Mouse (Mus musculus) MEL (cell line): ENCODE measurements at regions not wholly inside any gene's neighbourhood (a gene's known extent, or its start where the extent isn't known, plus 50 kb on each side); places are given as distances from the start of the nearest gene placed in this dataset.

Experiments
- DNase-seq: peaks from one replicate; pipeline ENCODE4 v3.0.0; 2011; ENCODE audit warnings: low read depth, low spot score
- H3K27ac ChIP-seq: 2 replicates; pipeline ENCODE4 v1.5.1; 2012; ENCODE audit warnings: low read depth, mild to moderate bottlenecking, control low read depth, low read length, moderate library complexity; ENCODE audit not compliant: control insufficient read depth
- H3K27me3 ChIP-seq, 2 experiments: fragments of 150-350 bp in 1 of 2; sonication (generic) in 1 of 2; 2 replicates each; pipeline ENCODE4 v1.6.1; 2012; ENCODE audit warnings: low read length in 2 of 2, mild to moderate bottlenecking in 2 of 2, improper control_type of control experiment in 1 of 2, moderate library complexity in 1 of 2; ENCODE audit not compliant: insufficient read depth in 2 of 2, control insufficient read depth in 1 of 2
- H3K36me3 ChIP-seq, 2 experiments: 2 replicates each; pipeline ENCODE4 v1.6.1; 2012 to 2014; ENCODE audit warnings: low read length in 2 of 2, improper control_type of control experiment in 1 of 2, inconsistent platforms in 1 of 2, mild to moderate bottlenecking in 1 of 2; ENCODE audit not compliant: insufficient read depth in 2 of 2, control insufficient read depth in 1 of 2
- H3K4me1 ChIP-seq, 2 experiments: fragments of 150-350 bp in 1 of 2; sonication (generic) in 1 of 2; 2 replicates each; pipeline ENCODE4 v1.6.1; 2012; ENCODE audit warnings: low read length in 2 of 2, improper control_type of control experiment in 1 of 2, mild to moderate bottlenecking in 1 of 2; ENCODE audit not compliant: insufficient read depth in 2 of 2, control insufficient read depth in 1 of 2
- H3K4me3 ChIP-seq, 2 experiments: fragments of 150-350 bp in 1 of 2; sonication (generic) in 1 of 2; 2 replicates each; pipeline ENCODE4 v1.5.1; 2012; ENCODE audit warnings: low read depth in 2 of 2, low read length in 2 of 2, mild to moderate bottlenecking in 2 of 2, moderate library complexity in 2 of 2, control low read depth in 1 of 2, improper control_type of control experiment in 1 of 2; ENCODE audit not compliant: control insufficient read depth in 1 of 2, insufficient read depth in 1 of 2
- H3K79me2 ChIP-seq: 2 replicates; pipeline ENCODE4 v1.6.1; 2012; ENCODE audit warnings: mild to moderate bottlenecking, low read length, moderate library complexity; ENCODE audit not compliant: control insufficient read depth, poor library complexity, insufficient read depth
- H3K9ac ChIP-seq: 2 replicates; pipeline ENCODE4 v1.6.1; 2012; ENCODE audit warnings: low read depth, mild to moderate bottlenecking, control low read depth, low read length, moderate library complexity; ENCODE audit not compliant: control insufficient read depth, poor library complexity, severe bottlenecking
- H3K9me3 ChIP-seq: fragments of 150-350 bp; sonication (generic); replicated peaks from 2 replicates; pipeline ENCODE4 v1.6.1; 2012; ENCODE audit warnings: mild to moderate bottlenecking, low read length, improper control_type of control experiment, moderate library complexity; ENCODE audit not compliant: insufficient read depth
- BHLHE40 ChIP-seq: IDR thresholded peaks from 2 replicates; pipeline ENCODE4 v1.6.1; 2012; ENCODE audit warnings: low read depth, mild to moderate bottlenecking, inconsistent platforms, low read length, improper control_type of control experiment, borderline replicate concordance
- CHD1 ChIP-seq: IDR thresholded peaks from 2 replicates; pipeline ENCODE4 v1.6.1; 2012; ENCODE audit warnings: low read depth, mild to moderate bottlenecking, inconsistent platforms, low read length, improper control_type of control experiment
- CHD2 ChIP-seq: IDR thresholded peaks from 2 replicates; pipeline ENCODE4 v1.6.1; 2011; ENCODE audit warnings: low read length, improper control_type of control experiment
- ELF1 ChIP-seq: IDR thresholded peaks from 2 replicates; pipeline ENCODE4 v1.6.1; 2014; ENCODE audit warnings: low read depth, mild to moderate bottlenecking, inconsistent platforms, low read length, improper control_type of control experiment, moderate library complexity
- ETS1 ChIP-seq: IDR thresholded peaks from 2 replicates; pipeline ENCODE4 v1.6.1; 2012; ENCODE audit warnings: low read depth, mild to moderate bottlenecking, inconsistent platforms, low read length, improper control_type of control experiment, moderate library complexity
- GATA1 ChIP-seq: IDR thresholded peaks from 2 replicates; pipeline ENCODE4 v1.6.1; 2011; ENCODE audit warnings: low read depth, low read length, improper control_type of control experiment
- JUND ChIP-seq: IDR thresholded peaks from 2 replicates; pipeline ENCODE4 v1.6.1; 2011; ENCODE audit warnings: low read depth, mild to moderate bottlenecking, improper control_type of control experiment, low read length
- KAT2A ChIP-seq: conservative IDR thresholded peaks from 2 replicates; pipeline ENCODE4 v1.6.1; 2012; ENCODE audit warnings: low read depth, low read length, improper control_type of control experiment, inconsistent platforms
- MAX ChIP-seq: IDR thresholded peaks from 2 replicates; pipeline ENCODE4 v1.6.1; 2011; ENCODE audit warnings: low read length, improper control_type of control experiment
- MAZ ChIP-seq: IDR thresholded peaks from 2 replicates; pipeline ENCODE4 v1.6.1; 2012; ENCODE audit warnings: low read depth, mild to moderate bottlenecking, inconsistent platforms, low read length, improper control_type of control experiment
- MEF2A ChIP-seq: IDR thresholded peaks from 2 replicates; pipeline ENCODE4 v1.6.1; 2014; ENCODE audit warnings: low read depth, mild to moderate bottlenecking, inconsistent platforms, low read length, improper control_type of control experiment; ENCODE audit not compliant: poor library complexity, insufficient replicate concordance, severe bottlenecking; ENCODE audit errors: extremely low read depth
- NELFE ChIP-seq: IDR thresholded peaks from 2 replicates; pipeline ENCODE4 v1.6.1; 2011; ENCODE audit warnings: low read depth, low read length, improper control_type of control experiment
- POLR2AphosphoS2 ChIP-seq: IDR thresholded peaks from 2 replicates; pipeline ENCODE4 v1.6.1; 2011; ENCODE audit warnings: low read length, improper control_type of control experiment
- POLR2AphosphoS5 ChIP-seq: IDR thresholded peaks from 2 replicates; pipeline ENCODE4 v1.6.1; 2012; ENCODE audit warnings: low read depth, borderline replicate concordance, mild to moderate bottlenecking, inconsistent platforms, low read length, moderate library complexity, mixed read lengths
- RAD21 ChIP-seq: IDR thresholded peaks from 2 replicates; pipeline ENCODE4 v1.6.1; 2011; ENCODE audit warnings: mild to moderate bottlenecking, low read depth, low read length, improper control_type of control experiment
- SIN3A ChIP-seq: IDR thresholded peaks from 2 replicates; pipeline ENCODE4 v1.6.1; 2012; ENCODE audit warnings: low read length, improper control_type of control experiment, inconsistent platforms
- TAL1 ChIP-seq: IDR thresholded peaks from 2 replicates; pipeline ENCODE4 v1.6.1; 2012; ENCODE audit warnings: mild to moderate bottlenecking, inconsistent platforms, low read length, moderate library complexity, mixed read lengths
- TBP ChIP-seq: IDR thresholded peaks from 2 replicates; pipeline ENCODE4 v1.8.0; 2011; ENCODE audit warnings: low read depth, low read length, improper control_type of control experiment
- TCF12 ChIP-seq: IDR thresholded peaks from 2 replicates; pipeline ENCODE4 v1.6.1; 2014; ENCODE audit warnings: low read depth, mild to moderate bottlenecking, inconsistent platforms, low read length, improper control_type of control experiment, moderate library complexity
- UBTF ChIP-seq: IDR thresholded peaks from 2 replicates; pipeline ENCODE4 v1.6.1; 2012; ENCODE audit warnings: low read depth, mild to moderate bottlenecking, inconsistent platforms, low read length, improper control_type of control experiment, moderate library complexity, borderline replicate concordance; ENCODE audit not compliant: insufficient read depth
- USF1 ChIP-seq: IDR thresholded peaks from 2 replicates; pipeline ENCODE4 v1.6.1; 2014; ENCODE audit warnings: low read depth, mild to moderate bottlenecking, inconsistent platforms, low read length, improper control_type of control experiment, moderate library complexity
- ZC3H11A ChIP-seq: IDR thresholded peaks from 2 replicates; pipeline ENCODE4 v1.6.1; 2012; ENCODE audit warnings: low read depth, mild to moderate bottlenecking, inconsistent platforms, low read length, improper control_type of control experiment
- ZKSCAN1 ChIP-seq: IDR thresholded peaks from 2 replicates; pipeline ENCODE4 v1.6.1; 2012; ENCODE audit warnings: low read depth, mild to moderate bottlenecking, inconsistent platforms, low read length, improper control_type of control experiment, moderate library complexity
- ZMIZ1 ChIP-seq: IDR thresholded peaks from 2 replicates; pipeline ENCODE4 v1.6.1; 2012; ENCODE audit warnings: low read depth, mild to moderate bottlenecking, inconsistent platforms, low read length, improper control_type of control experiment, moderate library complexity
- ZNF384 ChIP-seq: IDR thresholded peaks from 2 replicates; pipeline ENCODE4 v1.6.1; 2012; ENCODE audit warnings: low read depth, mild to moderate bottlenecking, inconsistent platforms, low read length, improper control_type of control experiment

- no peaks in the 10 kb centered on the region for H3K4me1 ChIP-seq
- H3K79me2 ChIP-seq: no peaks in the 10 kb centered on the region
- no peak for TF ChIP-seq USF1
- no peak for TF ChIP-seq SIN3A
- TF ChIP-seq NELFE: no peak
- TF ChIP-seq RAD21: no peak
- no peak for TF ChIP-seq ELF1
- no peak for TF ChIP-seq UBTF
- TF ChIP-seq ETS1: no peak
- TF ChIP-seq ZKSCAN1: no peak
- TF ChIP-seq TBP: no peak
- TF ChIP-seq TCF12: no peak
- no peak for TF ChIP-seq POLR2AphosphoS5
- no peak for TF ChIP-seq GATA1
- TF ChIP-seq ZC3H11A: no peak
- no peak for TF ChIP-seq CHD1
- no peaks in the 10 kb centered on the region for H3K27me3 ChIP-seq
- H3K9me3 ChIP-seq: no peaks in the 10 kb centered on the region
- no peaks in the 10 kb centered on the region for H3K36me3 ChIP-seq
- no peak overlapping the region for H3K9ac ChIP-seq
- no peak overlapping the region for H3K4me3 ChIP-seq
- H3K27ac ChIP-seq: no peak overlapping the region
- no peak for DNase-seq
Observed at GRCm38 (mm10) chr4:131340993-131341695, 397.0 kb downstream of the Matn1 start.

DNA sequence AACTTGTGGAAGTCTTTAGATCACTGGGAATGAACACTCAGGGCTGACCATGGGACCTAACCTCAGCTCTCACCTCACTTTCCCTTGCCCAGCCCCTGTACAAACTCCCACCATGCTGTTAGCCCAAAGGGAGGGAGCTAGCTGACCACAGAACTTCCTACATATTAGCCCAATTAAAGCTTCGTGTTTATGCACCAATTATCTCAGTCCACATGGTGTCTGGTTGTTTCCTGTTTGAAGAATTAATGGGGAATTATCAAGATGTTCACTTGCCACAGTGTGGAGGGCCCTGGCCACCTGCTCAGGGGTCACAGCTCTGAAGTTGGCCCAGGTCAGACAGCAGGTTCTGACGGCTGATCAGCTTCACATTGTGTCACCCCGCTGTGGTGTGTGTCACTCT lies 402.5 kb downstream of the Matn1 start:
- TF ChIP-seq KAT2A (no peak), TAL1 (no peak)
- TF ChIP-seq, all 39 proteins: peak for 0
- H3K27ac ChIP-seq: no peak overlapping the region
- no peaks in the 10 kb centered on the region for H3K79me2 ChIP-seq
- no peaks in the 10 kb centered on the region for H3K9me3 ChIP-seq
- H3K4me3 ChIP-seq: no peak overlapping the region
- H3K4me1 ChIP-seq: no peaks in the 10 kb centered on the region
- no peaks in the 10 kb centered on the region for H3K36me3 ChIP-seq
- DNase-seq: no peak
- H3K9ac ChIP-seq: no peak overlapping the region
- H3K27me3 ChIP-seq: no peaks in the 10 kb centered on the region

DNA sequence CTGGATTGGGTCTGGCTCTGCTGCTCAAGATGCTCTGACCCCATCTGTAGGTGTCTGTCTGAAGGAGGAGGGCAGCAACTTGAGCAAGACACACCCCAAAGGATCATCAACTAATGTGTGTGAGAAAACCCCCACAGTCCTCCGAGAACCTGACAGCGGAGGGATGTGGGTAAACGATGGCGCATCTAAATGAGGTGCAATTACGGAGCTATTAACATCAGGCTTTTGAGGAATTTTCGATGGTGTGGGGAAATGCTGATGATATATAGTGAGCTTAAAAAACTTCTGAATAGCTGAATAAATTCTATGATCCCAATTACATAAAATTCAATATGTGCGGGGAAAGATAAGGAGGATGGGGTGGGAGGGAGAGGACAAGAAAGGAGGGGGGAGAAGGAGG lies 406.1 kb downstream of the Matn1 start:
- H3K79me2 ChIP-seq: no peaks in the 10 kb centered on the region
- H3K27me3 ChIP-seq: no peaks in the 10 kb centered on the region
- TF ChIP-seq ETS1: no peak
- TF ChIP-seq MAZ: no peak
- no peak for TF ChIP-seq KAT2A
- TF ChIP-seq UBTF: no peak
- no peak for TF ChIP-seq TAL1
- TF ChIP-seq MEF2A: no peak
- TF ChIP-seq CHD2: no peak
- TF ChIP-seq ZMIZ1: no peak
- TF ChIP-seq JUND: no peak
- no peak for TF ChIP-seq NELFE
- no peak for TF ChIP-seq USF1
- TF ChIP-seq TCF12: no peak
- no peak for TF ChIP-seq ZKSCAN1
- TF ChIP-seq GATA1: no peak
- TF ChIP-seq BHLHE40: no peak
- TF ChIP-seq MAX: no peak
- no peak for TF ChIP-seq POLR2AphosphoS2
- TF ChIP-seq TBP: no peak
- TF ChIP-seq ZNF384: no peak
- no peak for TF ChIP-seq ELF1
- no peak for DNase-seq
- H3K4me1 ChIP-seq: no peaks in the 10 kb centered on the region
- H3K4me3 ChIP-seq: no peak overlapping the region
- no peaks in the 10 kb centered on the region for H3K36me3 ChIP-seq
- H3K9me3 ChIP-seq: no peaks in the 10 kb centered on the region
- no peak overlapping the region for H3K27ac ChIP-seq
- H3K9ac ChIP-seq: no peak overlapping the region
